Mouse (Mus musculus) adrenal gland, postnatal 36 days (tissue): Measurements from ENCODE around the gene Oxa1l. TPM values are rescaled to one million over a fixed set of nuclear protein-coding genes. Genes with fewer than 3 reads are reported as not detected.

ENCODE experiments used
- DNase-seq, 2 experiments: peaks; one replicate each; pipeline ENCODE4 v3.0.0; 2021; ENCODE audit warnings: mixed read lengths in 1 of 2
- total RNA-seq, 2 experiments: library from RNA; stranded (reverse); gene quantifications; 2 replicates each; pipeline ENCODE4 v1.2.3; 2021

Oxa1l gene
- total RNA-seq, 2 experiments from 2014 or later: 81.8 to 102 TPM

- no peak for DNase-seq
These were observed 10.0 kb downstream of the Oxa1l start for GRCm38 (mm10) chr14:54370595-54370994.

DNA sequence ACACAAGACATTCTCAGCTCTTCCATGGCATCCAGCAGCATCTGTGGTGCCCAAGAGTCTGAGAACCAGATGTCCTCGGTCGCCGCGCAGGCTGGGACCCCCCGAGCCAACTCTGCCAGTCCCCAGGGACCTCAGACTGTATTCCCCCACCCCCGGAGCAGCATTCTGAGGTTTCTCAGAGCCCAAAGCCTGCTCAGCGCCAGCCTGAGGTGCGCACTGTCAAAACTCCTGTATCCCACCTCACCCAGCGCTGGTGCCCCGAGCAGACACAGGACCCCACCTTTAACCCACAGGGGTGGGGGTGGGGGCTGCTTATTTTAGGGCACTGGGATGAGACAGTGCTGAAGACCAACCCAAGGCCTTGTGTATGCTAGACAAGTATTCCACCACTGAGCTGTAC lies 10.8 kb downstream of the Oxa1l start:
- DNase-seq: no peak

- DNase-seq: no peak
These were observed 12.3 kb downstream of the Oxa1l start for GRCm38 (mm10) chr14:54372923-54373322.

- DNase-seq: peak in 1 of 2 experiments; percentile 40
These were observed 15.3 kb downstream of the Oxa1l start for GRCm38 (mm10) chr14:54375916-54376315.

GRCm38 (mm10) chr14:54377166-54377565 lies 16.5 kb downstream of the Oxa1l start:
- no peak for DNase-seq

- no peak for DNase-seq
These were observed 18.9 kb downstream of the Oxa1l start for GRCm38 (mm10) chr14:54379571-54379970.

DNA sequence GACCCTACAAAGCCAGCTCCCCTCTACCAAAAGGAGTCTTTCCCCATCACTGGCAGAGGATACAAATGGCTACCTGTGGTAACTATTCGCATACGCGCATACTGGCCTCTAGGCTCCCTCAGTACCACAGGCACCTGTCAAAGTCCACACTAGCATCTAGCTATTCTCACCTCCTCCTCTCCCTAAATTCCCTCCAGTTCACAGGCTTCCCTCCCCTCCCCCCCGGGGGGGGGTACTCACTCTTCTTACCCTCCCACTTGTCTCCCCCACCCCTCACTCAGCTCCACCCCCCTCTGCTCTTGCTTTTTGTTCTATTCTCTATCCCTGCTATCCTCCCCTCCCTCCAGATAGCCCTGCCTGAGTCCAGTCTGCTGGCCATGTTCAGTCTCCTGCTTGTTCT lies 20.0 kb downstream of the Oxa1l start:
- no peak for DNase-seq

GRCm38 (mm10) chr14:54381816-54382215 lies 21.2 kb downstream of the Oxa1l start:
- no peak for DNase-seq

- DNase-seq: no peak
These were observed 22.0 kb downstream of the Oxa1l start for GRCm38 (mm10) chr14:54382641-54383040.

GRCm38 (mm10) chr14:54383355-54383771 lies 22.7 kb downstream of the Oxa1l start:
- peak in 1 of 2 experiments; percentile 19 for DNase-seq

GRCm38 (mm10) chr14:54384396-54384795 lies 23.8 kb downstream of the Oxa1l start:
- DNase-seq: no peak

GRCm38 (mm10) chr14:54385968-54386618 lies 25.5 kb downstream of the Oxa1l start:
- DNase-seq: no peak

DNA sequence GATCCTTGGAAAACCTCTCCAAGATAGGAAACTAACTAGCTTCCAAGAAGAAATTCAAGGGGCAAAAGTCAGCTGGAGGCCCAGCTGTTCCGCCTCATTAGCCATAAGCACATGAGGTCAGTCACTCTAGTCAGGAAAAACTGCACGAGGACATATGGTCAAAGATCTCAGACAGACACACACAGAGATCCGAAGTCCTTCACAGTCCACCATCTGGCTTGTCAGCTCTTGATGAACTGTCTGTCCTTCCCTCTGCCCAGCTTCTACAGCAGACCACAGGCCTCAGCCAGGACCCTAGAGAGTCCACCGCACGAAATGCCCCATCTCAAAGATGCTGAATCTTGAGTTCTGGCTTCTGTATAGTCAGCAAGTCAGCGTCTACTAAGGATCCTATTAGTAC lies 26.9 kb downstream of the Oxa1l start:
- DNase-seq: no peak

- no peak for DNase-seq
These were observed 30.2 kb downstream of the Oxa1l start for GRCm38 (mm10) chr14:54390843-54391242.

DNA sequence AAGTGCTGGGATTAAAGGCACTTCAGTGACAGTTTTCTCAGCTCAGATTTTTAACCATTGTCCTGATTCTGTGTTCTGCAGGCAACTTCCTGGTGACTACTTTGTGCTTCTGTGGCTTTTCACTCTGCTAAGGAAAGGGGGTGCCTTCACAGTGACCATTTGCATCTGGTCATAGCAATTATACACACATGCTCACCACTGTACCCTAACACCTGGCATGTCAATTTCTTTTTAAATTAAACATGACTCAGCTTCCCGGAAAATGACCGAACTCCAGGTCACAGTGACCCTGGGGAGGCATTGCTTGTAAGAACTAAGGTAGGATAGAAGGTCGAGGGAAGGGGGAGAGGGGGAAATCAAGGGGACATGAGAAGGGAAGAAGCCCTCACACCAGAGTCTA lies 33.2 kb downstream of the Oxa1l start:
- no peak for DNase-seq

GRCm38 (mm10) chr14:54394309-54394708 lies 33.7 kb downstream of the Oxa1l start:
- no peak for DNase-seq

DNA sequence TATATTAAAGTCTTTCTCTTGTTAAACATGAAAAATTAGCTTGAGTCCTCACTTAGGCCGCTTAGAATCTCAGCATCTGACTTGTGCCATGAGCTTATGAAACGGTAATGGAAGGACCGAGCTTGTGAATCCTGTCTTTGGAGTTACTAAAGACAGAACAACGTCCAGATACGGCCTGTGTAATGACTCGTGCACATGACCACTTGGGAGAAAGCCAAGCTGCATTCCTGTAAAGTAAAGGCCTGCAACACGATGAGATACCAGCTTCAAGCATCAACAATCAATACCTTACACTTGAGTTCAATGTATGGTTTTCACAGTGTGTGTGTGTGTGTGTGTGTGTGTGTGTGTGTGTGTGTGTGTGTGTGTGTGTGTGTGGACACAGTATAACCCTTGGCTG lies 36.1 kb downstream of the Oxa1l start:
- no peak for DNase-seq

DNA sequence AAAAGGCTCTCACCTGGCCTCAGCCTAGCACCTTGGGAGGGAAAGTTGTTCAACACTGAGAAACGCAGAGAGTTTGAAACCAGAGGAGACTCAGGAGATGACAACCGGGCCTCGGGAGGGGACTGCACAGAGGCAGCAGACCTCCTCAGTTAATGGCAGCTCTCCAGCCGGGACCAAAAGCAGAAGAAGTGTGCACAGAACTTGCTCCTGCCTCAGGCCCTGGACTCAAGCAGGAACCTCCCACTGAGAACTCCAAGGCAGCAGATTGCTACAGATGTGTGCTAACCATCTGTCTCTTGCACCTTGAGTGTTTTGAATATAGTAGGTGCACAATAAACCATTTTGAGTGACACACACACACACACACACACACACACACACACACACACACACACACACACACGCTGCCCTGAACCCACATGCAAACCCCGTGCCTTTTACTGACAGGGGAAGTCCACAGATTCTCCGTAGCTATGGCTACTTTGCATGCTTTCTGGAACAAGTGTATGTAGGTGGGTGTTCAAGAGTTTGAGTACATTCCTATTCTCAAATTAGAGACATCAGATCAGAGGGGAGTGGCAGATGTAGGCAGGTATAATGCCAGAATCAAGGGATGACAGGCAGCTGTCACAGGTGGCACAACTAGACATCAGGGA lies 37.4 kb downstream of the Oxa1l start:
- DNase-seq: no peak

- no peak for DNase-seq
These were observed 37.9 kb downstream of the Oxa1l start for GRCm38 (mm10) chr14:54398528-54398916.

- DNase-seq: no peak
These were observed 38.3 kb downstream of the Oxa1l start for GRCm38 (mm10) chr14:54398921-54399382.

DNA sequence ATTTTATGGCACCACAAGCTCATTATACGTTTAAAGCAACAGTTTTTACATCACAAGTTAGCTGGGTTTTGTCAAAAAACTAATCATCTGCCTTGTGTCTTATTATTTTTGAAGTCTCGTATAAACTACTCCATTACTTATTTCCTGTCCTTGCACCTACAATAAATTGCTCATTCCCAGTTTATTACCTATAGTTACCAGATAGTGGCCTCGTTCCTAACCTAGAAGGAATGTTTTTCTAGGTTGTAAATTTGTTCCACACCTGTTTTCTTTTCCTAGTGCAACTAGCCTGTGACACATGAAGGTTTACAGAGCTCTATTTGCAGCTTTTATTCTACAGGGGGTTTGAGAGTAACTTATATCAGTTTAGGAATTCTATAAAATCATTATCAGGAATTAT lies 41.1 kb downstream of the Oxa1l start:
- no peak for DNase-seq

- no peak for DNase-seq
These were observed 47.9 kb downstream of the Oxa1l start for GRCm38 (mm10) chr14:54408336-54409056.

GRCm38 (mm10) chr14:54409057-54409645 lies 48.5 kb downstream of the Oxa1l start:
- DNase-seq: no peak
